In genomic region chr4:45514406-45514805, GRCm38 (mm10) we compare ENCODE assay signal across 9 mouse cellular contexts. TPM values are rescaled to one million over a fixed set of nuclear protein-coding genes. Genes with fewer than 3 reads are reported as not detected.
DNase-seq lines count a peak whose midpoint lies in the region; ATAC-seq and TF ChIP-seq lines count a peak whose summit lies in the region.
"Had no signal": no experiment of that assay in that cellular context is flagged by ENCODE, and none has a peak within 500 bp of the region (broad histone marks: within the 10 kb centered on the region; RNA-seq: fewer than 3 reads in every experiment).

No protein-coding gene starts in this region.

- peak overlapping the region; percentile 50 for H3K27ac ChIP-seq in layer of hippocampus, adult 2 months
- peak overlapping the region; percentile 77 for H3K27ac ChIP-seq in forebrain, embryonic 10.5 days
- no peak overlapping the region for H3K27ac ChIP-seq in intestine, postnatal 0 days (ENCODE audit: low read depth, low read length)
- H3K27ac ChIP-seq in neural tube, embryonic 13.5 days (replicated peaks), result peak overlapping the region; percentile 64

- H3K4me1 ChIP-seq in forebrain, embryonic 10.5 days, result peaks cover 79% of the 10 kb centered on the region
- peaks cover 25% of the 10 kb centered on the region for H3K4me1 ChIP-seq in intestine, postnatal 0 days (replicated peaks; ENCODE audit: control insufficient read depth, insufficient read depth, low read length)
- peaks cover 41% of the 10 kb centered on the region for H3K4me1 ChIP-seq in neural tube, embryonic 13.5 days (replicated peaks)

- peak overlapping the region; percentile 30; the same call in 1 of the 2 replicates for H3K4me2 ChIP-seq in intestine, postnatal 0 days (replicated peaks; ENCODE audit: low read depth)
- peak overlapping the region; percentile 39 for H3K4me2 ChIP-seq in neural tube, embryonic 13.5 days

- H3K27me3 ChIP-seq in forebrain, embryonic 10.5 days (ENCODE audit: poor library complexity, severe bottlenecking), result peaks cover 11% of the 10 kb centered on the region
- H3K27me3 ChIP-seq in intestine, postnatal 0 days (replicated peaks; ENCODE audit: control insufficient read depth, insufficient read depth, low read length), result no peaks in the 10 kb centered on the region
- peaks cover 10% of the 10 kb centered on the region for H3K27me3 ChIP-seq in neural tube, embryonic 13.5 days

- peak; percentile 24; the same call in 1 of the 2 replicates for TF ChIP-seq CTCF in layer of hippocampus, adult 2 months (conservative IDR thresholded peaks at IDR 0.05)
- TF ChIP-seq CTCF in intestine, postnatal 0 days (IDR thresholded peaks at IDR 0.05; ENCODE audit: low read depth), result no peak

- WGBS in forebrain, embryonic 10.5 days, result 23% methylated on average over 7 of the region's 7 CpGs
- WGBS in intestine, postnatal 0 days, result 32% methylated on average over 7 of the region's 7 CpGs
- 14% methylated on average over 7 of the region's 7 CpGs for WGBS in neural tube, embryonic 13.5 days

- no peak for ATAC-seq in intestine, postnatal 0 days
- no peak for ATAC-seq in neural tube, embryonic 13.5 days (ENCODE audit: low read depth)

- no peak for DNase-seq in layer of hippocampus, adult 2 months (ENCODE audit: low spot score in 2 of 2)
- DNase-seq in layer of hippocampus, adult 8-10 months (ENCODE audit: low spot score in 2 of 2), result no peak
- DNase-seq in forebrain, embryonic 10.5 days (ENCODE audit: extremely low spot score, low spot score), result no peak
- no peak for DNase-seq in layer of hippocampus, adult 9-11 months
- DNase-seq in thymus, postnatal 0 days (ENCODE audit: low spot score), result no peak
- no peak for DNase-seq in gastrocnemius, postnatal 25 days

- H3K4me3 ChIP-seq in layer of hippocampus, adult 2 months, result no peak overlapping the region
- H3K4me3 ChIP-seq in forebrain, embryonic 10.5 days, result peak overlapping the region; percentile 35; the same call in 1 of the 2 replicates
- no peak overlapping the region for H3K4me3 ChIP-seq in intestine, postnatal 0 days (ENCODE audit: low read depth, low read length)
- no peak overlapping the region for H3K4me3 ChIP-seq in neural tube, embryonic 13.5 days
- H3K4me3 ChIP-seq: erythroblast, embryonic 14.5 days had no signal

- H3K9me3 ChIP-seq in forebrain, embryonic 10.5 days, result no peaks in the 10 kb centered on the region
- H3K9me3 ChIP-seq in intestine, postnatal 0 days (ENCODE audit: control insufficient read depth), result no peaks in the 10 kb centered on the region
- no peaks in the 10 kb centered on the region for H3K9me3 ChIP-seq in neural tube, embryonic 13.5 days

- no peak overlapping the region for H3K9ac ChIP-seq in intestine, postnatal 0 days (ENCODE audit: low read depth, low read length)
- H3K9ac ChIP-seq in neural tube, embryonic 13.5 days, result peak overlapping the region; percentile 45; the same call in 1 of the 2 replicates

- H3K36me3 ChIP-seq in forebrain, embryonic 10.5 days (replicated peaks), result no peaks in the 10 kb centered on the region
- H3K36me3 ChIP-seq in intestine, postnatal 0 days (ENCODE audit: control insufficient read depth, insufficient read depth), result no peaks in the 10 kb centered on the region
- no peaks in the 10 kb centered on the region for H3K36me3 ChIP-seq in neural tube, embryonic 13.5 days

RNA-seq across cellular contexts. Expression of gene Shb, which starts 17.9 kb away (rescaled TPM):
- total RNA-seq in layer of hippocampus, adult 2 months (2021), result 10 to 100 TPM; 14.1 to 18.8 TPM
- total RNA-seq in layer of hippocampus, adult 8-10 months (2022), result 10 to 100 TPM; 13.1 to 18.1 (median 14.1) TPM
- 2.8 and 3.0 TPM in 2 replicates for polyA plus RNA-seq in forebrain, embryonic 10.5 days (2016; fragmentation: Nextera tagmentation; extraction: Ambion mirVana)
- polyA plus RNA-seq in intestine, postnatal 0 days (2015; fragmentation: Nextera tagmentation; extraction: Ambion mirVana), result 7.2 and 7.5 TPM in 2 replicates
- 4.0 and 4.2 TPM in 2 replicates for polyA plus RNA-seq in neural tube, embryonic 13.5 days (2015; fragmentation: Nextera tagmentation; extraction: Ambion mirVana)
- 3.9 and 4.7 TPM in 2 replicates for polyA plus RNA-seq in thymus, postnatal 0 days (2015; fragmentation: Nextera tagmentation; extraction: Ambion mirVana)
- 1 to 10 TPM; 5.4 to 8.0 TPM for total RNA-seq in gastrocnemius, postnatal 25 days (2021)
